Mouse (Mus musculus) thymus, postnatal 10 days (tissue): Measurements from ENCODE around the gene Klf8.

Experiments
- DNase-seq, 2 experiments: peaks; one replicate each; pipeline ENCODE4 v3.0.0; 2021; ENCODE audit warnings: low spot score in 2 of 2

Klf8 gene

GRCm38 (mm10) chrX:153439573-153439972, 202.3 kb downstream of the Klf8 start:
- DNase-seq, result no peak

DNA sequence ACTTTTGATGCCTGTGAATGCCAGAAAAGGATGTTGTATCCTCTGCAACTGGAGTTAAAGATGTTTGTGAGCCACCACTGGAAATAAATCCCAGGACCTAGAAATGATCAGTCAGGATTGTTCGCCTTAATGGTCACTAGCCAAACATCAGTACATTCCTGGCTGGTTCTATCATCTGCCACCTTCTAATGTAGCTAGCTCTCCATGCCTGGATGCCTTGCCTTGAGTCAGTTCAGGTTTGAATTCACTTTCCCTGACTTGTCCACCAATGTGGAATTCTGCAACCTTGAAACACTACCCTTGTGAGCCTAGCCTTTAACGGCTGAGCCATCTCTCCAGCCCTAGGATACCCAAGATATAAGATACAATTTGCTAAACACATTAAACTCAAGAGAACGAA, 202.8 kb downstream of the Klf8 start:
- DNase-seq, result no peak
